7 mouse cellular contexts compared by ENCODE assay signal in the genomic region with DNA sequence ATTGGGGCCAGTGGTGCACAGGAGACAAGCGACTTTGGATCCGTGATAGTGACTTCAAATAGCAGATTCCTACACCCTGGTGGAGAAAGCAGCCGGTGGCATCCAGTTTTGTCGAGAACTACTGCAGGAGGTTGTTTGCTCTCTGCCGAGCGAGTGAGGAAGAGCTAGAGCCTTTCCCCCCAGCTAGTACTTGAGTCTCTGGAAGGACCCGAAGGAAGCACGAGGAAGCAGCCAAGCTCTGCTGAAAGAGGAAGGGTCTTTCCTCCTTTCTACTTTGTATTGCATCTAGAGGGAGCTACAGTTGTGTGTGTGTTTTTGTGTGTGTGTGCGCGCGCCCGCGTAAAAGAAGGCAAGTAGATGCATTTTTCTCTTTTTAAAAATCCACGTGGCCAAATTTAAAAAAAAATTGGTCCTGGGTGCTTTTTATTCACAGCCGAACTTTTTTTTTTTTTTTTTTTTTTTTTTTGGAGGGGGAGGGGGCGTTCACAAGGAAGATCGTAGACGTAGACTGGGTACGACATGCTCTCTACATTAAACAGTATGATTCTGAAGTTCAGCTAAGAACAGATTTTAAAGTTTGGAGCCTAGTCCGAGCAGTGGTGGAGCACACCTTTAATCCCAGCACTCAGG. TPM values are rescaled to one million over a fixed set of nuclear protein-coding genes. Genes with fewer than 3 reads are reported as not detected.
A peak's percentile ranks its signal among the peaks of the same experiment; 100 is the strongest.
DNase-seq lines count a peak whose midpoint lies in the region; ATAC-seq and TF ChIP-seq lines count a peak whose summit lies in the region.

No protein-coding gene starts in this region.

- H3K9ac ChIP-seq in hindbrain, embryonic 11.5 days (ENCODE audit: low read depth, low read length): peak overlapping the region; percentile 95

- H3K27ac ChIP-seq in cortical plate, adult 2 months (ENCODE audit: insufficient read depth, low read length): 0 out of 2 replicates have a peak overlapping the region, but pooled peaks have one; percentile 31
- H3K27ac ChIP-seq in hindbrain, embryonic 11.5 days (ENCODE audit: low read depth, low read length): peak overlapping the region; percentile 95

- no peaks in the 10 kb centered on the region for H3K27me3 ChIP-seq in hindbrain, embryonic 11.5 days (ENCODE audit: control insufficient read depth, insufficient read depth, low read length)

- TF ChIP-seq CTCF in cortical plate, adult 2 months (IDR thresholded peaks at IDR 0.05; ENCODE audit: extremely low read depth, insufficient read depth, low read length): no peak

- H3K36me3 ChIP-seq in hindbrain, embryonic 11.5 days (ENCODE audit: control insufficient read depth, insufficient read depth, low read length): 0 out of 2 replicates have a peak, but pooled peaks cover 2% of the 10 kb centered on the region

- no peak for TF ChIP-seq POLR2A in cortical plate, adult 2 months (IDR thresholded peaks at IDR 0.05; ENCODE audit: extremely low read depth, insufficient read depth, low read length)

- no peaks in the 10 kb centered on the region for H3K9me3 ChIP-seq in hindbrain, embryonic 11.5 days (ENCODE audit: control insufficient read depth, low read length)

- peak; percentile 1; the same call in 1 of the 2 replicates for ATAC-seq in hindbrain, embryonic 11.5 days (ENCODE audit: low FRiP score)
- peak; percentile 33; the same call in 1 of the 2 replicates for ATAC-seq in megakaryocyte-erythroid progenitor cell, adult 5-6 weeks (replicated peaks; ENCODE audit: low FRiP score, low TSS enrichment, poor library complexity, severe bottlenecking)

- no peaks in the 10 kb centered on the region; the same call in 1 of the 2 replicates for H3K4me1 ChIP-seq in cortical plate, adult 2 months (ENCODE audit: control insufficient read depth, insufficient read depth, low read length)
- no peaks in the 10 kb centered on the region for H3K4me1 ChIP-seq in hindbrain, embryonic 11.5 days (replicated peaks; ENCODE audit: control insufficient read depth, insufficient read depth, low read length)

- WGBS in hindbrain, embryonic 11.5 days: 35% methylated on average over 20 of the region's 20 CpGs

- peak overlapping the region; percentile 98 for H3K4me3 ChIP-seq in cortical plate, adult 2 months (ENCODE audit: insufficient read depth, low read length)
- H3K4me3 ChIP-seq in hindbrain, embryonic 11.5 days (ENCODE audit: low read depth, low read length): peak overlapping the region; percentile 90

- peak overlapping the region; percentile 74 for H3K4me2 ChIP-seq in hindbrain, embryonic 11.5 days (replicated peaks; ENCODE audit: low read depth, low read length)

- intact Hi-C loops in left cerebral cortex, postnatal 25 days (cut with DNase I): loop anchor here (5.0 kb wide), 1 partner anchor 66 kb away; a partner anchor contains a TSS
- intact Hi-C loops in left cerebral cortex, postnatal 36 days (cut with DNase I): no loop called here

- peak; percentile 11 to 19 for DNase-seq in left cerebral cortex, postnatal 25 days (ENCODE audit: low spot score in 2 of 2)
- DNase-seq in left cerebral cortex, postnatal 36 days (ENCODE audit: low spot score in 2 of 2): no peak
- no peak for DNase-seq in hindbrain, embryonic 11.5 days (ENCODE audit: low spot score)
- no peak for DNase-seq in ovary, adult 18-20 months (ENCODE audit: low spot score)
- DNase-seq in natural killer cell, adult 2 months (ENCODE audit: low spot score in 2 of 2): no peak

RNA-seq across cellular contexts. Expression of a gene that starts 1.4 kb away (rescaled TPM):
- total RNA-seq in left cerebral cortex, postnatal 25 days (2021): 10 to 100 TPM; 74.3 to 84.6 TPM
- total RNA-seq in left cerebral cortex, postnatal 36 days (2021): 10 to 100 TPM; 71.9 to 83.9 TPM
- polyA plus RNA-seq in cortical plate, adult 2 months (2012; rRNA removed): 73.1 and 73.5 TPM in 2 replicates
- polyA plus RNA-seq in hindbrain, embryonic 11.5 days (2014; fragmentation: Nextera tagmentation; extraction: Ambion mirVana): 16.4 and 17.6 TPM in 2 replicates
- 47.6 and 77.4 TPM in 2 replicates for total RNA-seq in megakaryocyte-erythroid progenitor cell, adult 5-6 weeks (2014; fragmentation: Nextera tagmentation)
- total RNA-seq in megakaryocyte-erythroid progenitor cell, adult 5-6 weeks (2017): 47.7 and 71.4 TPM in 2 replicates

RNA-seq across cellular contexts. Expression of a gene that starts 1.5 kb away (rescaled TPM):
- total RNA-seq in left cerebral cortex, postnatal 25 days (2021): 10 to 100 TPM; 37.9 to 38.9 TPM
- 10 to 100 TPM; 38.4 to 38.8 TPM for total RNA-seq in left cerebral cortex, postnatal 36 days (2021)
- polyA plus RNA-seq in cortical plate, adult 2 months (2012; rRNA removed): 24.7 and 26.6 TPM in 2 replicates
- polyA plus RNA-seq in hindbrain, embryonic 11.5 days (2014; fragmentation: Nextera tagmentation; extraction: Ambion mirVana): 90.9 and 101 TPM in 2 replicates
- total RNA-seq in megakaryocyte-erythroid progenitor cell, adult 5-6 weeks (2014; fragmentation: Nextera tagmentation): 86.0 and 101 TPM in 2 replicates
- 110 and 137 TPM in 2 replicates for total RNA-seq in megakaryocyte-erythroid progenitor cell, adult 5-6 weeks (2017)

RNA-seq across cellular contexts. Expression of a gene that starts 41.8 kb away (rescaled TPM):
- total RNA-seq in left cerebral cortex, postnatal 25 days (2021): 1 to 10 TPM in 1 of 2 experiments, under 1 TPM in 1; 0.98 to 1.7 TPM
- 1 to 10 TPM; 8.5 to 9.9 TPM for total RNA-seq in left cerebral cortex, postnatal 36 days (2021)
- polyA plus RNA-seq in cortical plate, adult 2 months (2012; rRNA removed): 0.45 TPM in 1 of 2 replicates, not detected in the other
- not detected in 2 replicates for polyA plus RNA-seq in hindbrain, embryonic 11.5 days (2014; fragmentation: Nextera tagmentation; extraction: Ambion mirVana)
- not detected in 2 replicates for total RNA-seq in megakaryocyte-erythroid progenitor cell, adult 5-6 weeks (2014; fragmentation: Nextera tagmentation)
- total RNA-seq in megakaryocyte-erythroid progenitor cell, adult 5-6 weeks (2017): not detected in 2 replicates

RNA-seq across cellular contexts. Expression of a gene that starts 41.8 kb away (rescaled TPM):
- total RNA-seq in left cerebral cortex, postnatal 25 days (2021): 10 to 100 TPM; 24.4 to 24.6 TPM
- 10 to 100 TPM; 28.2 to 30.6 TPM for total RNA-seq in left cerebral cortex, postnatal 36 days (2021)
- 52.8 and 53.3 TPM in 2 replicates for polyA plus RNA-seq in cortical plate, adult 2 months (2012; rRNA removed)
- polyA plus RNA-seq in hindbrain, embryonic 11.5 days (2014; fragmentation: Nextera tagmentation; extraction: Ambion mirVana): 19.8 and 25.6 TPM in 2 replicates
- total RNA-seq in megakaryocyte-erythroid progenitor cell, adult 5-6 weeks (2014; fragmentation: Nextera tagmentation): 42.7 and 71.2 TPM in 2 replicates
- total RNA-seq in megakaryocyte-erythroid progenitor cell, adult 5-6 weeks (2017): 52.5 TPM in 2 replicates

Comparison
In these comparisons a context has a peak if more than half of its experiments do, and no peak if none do; other contexts are left out.
1. DNase-seq: peak in left cerebral cortex, postnatal 25 days (2 of 2); none in left cerebral cortex, postnatal 36 days (0 of 2), hindbrain, embryonic 11.5 days (single experiment), ovary, adult 18-20 months (single experiment) and natural killer cell, adult 2 months (0 of 2).